Mouse (Mus musculus) megakaryocyte, embryonic 14.5 days (primary cell): Measurements from ENCODE around the gene Vmn1r132. TPM values are rescaled to one million over a fixed set of nuclear protein-coding genes. Genes with fewer than 3 reads are reported as not detected.
"Not testable (repeated sequence)": the region's sequence is repeated elsewhere in the genome, so short reads cannot be mapped to it uniquely, and the experiment has no call there.

Experiments used
- H3K27me3 ChIP-seq: replicated peaks from 2 replicates; pipeline ENCODE3; 2012; ENCODE audit warnings: inconsistent platforms
- H3K36me3 ChIP-seq: replicated peaks from 2 replicates; pipeline ENCODE3; 2012; ENCODE audit warnings: low read length, inconsistent platforms, mixed read lengths
- H3K4me1 ChIP-seq: 2 replicates; pipeline ENCODE4 v1.6.1; 2012; ENCODE audit warnings: inconsistent platforms
- H3K4me3 ChIP-seq: replicated peaks from 2 replicates; pipeline ENCODE3; 2012; ENCODE audit warnings: moderate library complexity, mild to moderate bottlenecking, inconsistent platforms
- H3K9me3 ChIP-seq: 2 replicates; pipeline ENCODE4 v1.6.1; 2012; ENCODE audit warnings: inconsistent platforms
- polyA plus RNA-seq: library from polyadenylated mRNA; stranded (reverse); fragments of >175 nt; gene quantifications from 2 replicates; pipeline ENCODE4 v1.2.3, GENCODE M21; 2012; ENCODE audit warnings: low replicate concordance; ENCODE audit not compliant: insufficient read depth

Vmn1r132 gene
- polyA plus RNA-seq, result not detected in 2 replicates

DNA sequence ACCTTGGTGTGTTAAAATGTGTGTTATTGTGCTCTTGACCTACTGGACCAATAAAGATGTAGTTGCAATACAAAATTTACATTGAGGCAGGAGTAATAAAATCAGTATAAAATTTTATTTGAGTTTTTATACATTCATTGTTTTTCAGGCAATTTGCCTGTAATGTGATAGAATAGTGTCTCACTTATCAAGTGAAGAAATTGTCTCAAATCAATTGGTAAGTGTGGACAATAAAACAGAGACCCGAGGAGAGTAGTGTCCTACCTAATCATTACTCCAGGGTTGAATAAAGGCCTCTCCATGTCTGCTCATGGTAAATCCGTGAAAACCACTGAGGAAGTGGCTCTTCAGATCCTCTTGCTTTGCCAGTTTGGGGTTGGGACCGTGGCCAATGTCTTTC is at the start of gene Vmn1r132:
Vmn1r132 (plus strand) TSS at position 301 of the 400 bp plus-strand sequence.
- not testable (repeated sequence) for H3K4me3 ChIP-seq, H3K4me1 ChIP-seq, H3K27me3 ChIP-seq, H3K36me3 ChIP-seq, H3K9me3 ChIP-seq

Other genes with a start within 250 kb of the Vmn1r132 start
- gene Gm6882, start 181.3 kb upstream of the Vmn1r132 start, polyA plus RNA-seq, result not detected in 2 replicates
- not detected in 2 replicates for gene Vmn1r130, start 102.3 kb upstream of the Vmn1r132 start, polyA plus RNA-seq
- gene Vmn1r131, start 68.0 kb upstream of the Vmn1r132 start, polyA plus RNA-seq, result not detected in 2 replicates
- gene Gm4175, start 147.4 kb downstream of the Vmn1r132 start, polyA plus RNA-seq, result not detected in 2 replicates
- gene Gm4177, start 182.6 kb downstream of the Vmn1r132 start, polyA plus RNA-seq, result not detected in 2 replicates
- gene Vmn1r135, start 218.3 kb downstream of the Vmn1r132 start, polyA plus RNA-seq, result not detected in 2 replicates
- not detected in 2 replicates for gene Gm5725, start 230.2 kb downstream of the Vmn1r132 start, polyA plus RNA-seq